Mouse (Mus musculus): ENCODE results near the gene Zfp1. TPM values are rescaled to one million over a fixed set of nuclear protein-coding genes. Genes with fewer than 3 reads are reported as not detected.
"Not testable (repeated sequence)": the region's sequence is repeated elsewhere in the genome, so short reads cannot be mapped to it uniquely, and the experiment has no call there.

Gene Zfp1
- polyA plus RNA-seq, 1 experiment from 2014 or later, result 21.2 TPM

GRCm38 (mm10) chr8:111626933-111627332 lies 16.3 kb upstream of the Zfp1 start:
- 86% methylated on average over 14 of the region's 14 CpGs for WGBS
- peaks cover 24% of the 10 kb centered on the region; the same call in 1 of the 2 replicates for H3K4me1 ChIP-seq
- no peaks in the 10 kb centered on the region for H3K27me3 ChIP-seq

DNA sequence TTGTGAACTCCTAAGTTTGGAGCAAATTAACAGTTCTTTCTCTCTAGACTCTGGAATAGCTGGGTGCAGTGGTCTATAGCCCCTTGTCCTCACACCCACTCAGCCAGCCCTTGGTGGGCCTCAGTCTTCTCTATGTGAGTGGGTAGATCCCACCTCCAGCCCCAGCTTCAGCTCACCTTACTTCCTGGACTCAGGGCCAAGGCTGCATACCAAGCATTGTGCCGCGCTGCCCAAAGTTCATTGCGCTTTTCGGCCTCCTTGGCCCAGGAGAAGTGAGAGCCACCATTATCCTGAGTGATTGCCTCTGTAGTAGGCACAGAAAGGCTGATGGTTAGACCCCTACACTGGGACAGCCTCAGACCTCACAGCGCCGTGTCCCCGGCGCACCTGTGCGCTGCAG lies 15.3 kb upstream of the Zfp1 start:
- H3K4me1 ChIP-seq, result peaks cover 24% of the 10 kb centered on the region; the same call in 1 of the 2 replicates
- WGBS, result 96% methylated on average over 9 of the region's 9 CpGs
- ATAC-seq (replicated peaks; ENCODE audit: low FRiP score), result no peak
- no peak overlapping the region for H3K27ac ChIP-seq
- H3K27me3 ChIP-seq, result no peaks in the 10 kb centered on the region
- H3K4me3 ChIP-seq (replicated peaks), result no peak overlapping the region
- H3K4me2 ChIP-seq, result no peak overlapping the region
- peaks cover 5% of the 10 kb centered on the region; the same call in 1 of the 2 replicates for H3K36me3 ChIP-seq
- no peak overlapping the region for H3K9ac ChIP-seq
- H3K9me3 ChIP-seq (replicated peaks), result no peaks in the 10 kb centered on the region

More at GRCm38 (mm10) chr8:111626933-111627332, 16.3 kb upstream of the Zfp1 start:
- Histone ChIP-seq H3K36me3 (peaks cover 13% of the 10 kb centered on the region), H3K27ac (no peak overlapping the region), H3K4me3 (replicated peaks) (no peak overlapping the region), H3K4me2 (no peak overlapping the region), H3K9ac (no peak overlapping the region), H3K9me3 (replicated peaks) (no peaks in the 10 kb centered on the region)
- no peak for ATAC-seq (replicated peaks; ENCODE audit: low FRiP score)

DNA sequence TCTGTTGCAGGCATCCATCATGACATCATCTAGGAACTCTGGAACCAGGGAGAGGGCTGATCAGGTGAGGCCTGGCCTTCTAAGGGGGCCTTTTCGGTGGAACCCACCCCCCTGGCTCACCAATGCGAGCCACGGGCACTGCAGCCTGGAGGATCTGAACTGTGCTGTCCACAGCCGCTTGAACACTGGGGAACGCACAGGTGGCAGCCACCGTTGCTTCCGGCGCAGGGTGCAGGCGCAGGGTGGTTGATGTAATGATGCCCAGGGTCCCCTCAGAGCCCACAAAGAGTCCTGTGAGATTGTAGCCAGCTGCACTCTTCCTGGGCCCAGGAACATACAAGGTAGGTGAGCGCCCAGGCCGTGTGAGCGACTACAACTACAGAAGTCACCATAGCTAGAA lies 14.8 kb upstream of the Zfp1 start:
- Histone ChIP-seq H3K9me3 (replicated peaks) (no peaks in the 10 kb centered on the region), H3K9ac (no peak overlapping the region), H3K36me3 (peaks cover 5% of the 10 kb centered on the region; the same call in 1 of the 2 replicates), H3K27me3 (no peaks in the 10 kb centered on the region), H3K4me3 (replicated peaks) (no peak overlapping the region), H3K27ac (no peak overlapping the region), H3K4me1 (peaks cover 24% of the 10 kb centered on the region; the same call in 1 of the 2 replicates), H3K4me2 (no peak overlapping the region)
- WGBS, result 95% methylated on average over 12 of the region's 12 CpGs
- ATAC-seq (replicated peaks; ENCODE audit: low FRiP score), result no peak

GRCm38 (mm10) chr8:111628894-111629501 lies 14.2 kb upstream of the Zfp1 start:
- H3K9me3 ChIP-seq (replicated peaks), result no peaks in the 10 kb centered on the region
- H3K4me3 ChIP-seq (replicated peaks), result no peak overlapping the region
- no peak overlapping the region for H3K27ac ChIP-seq
- 86% methylated on average over 19 of the region's 19 CpGs for WGBS
- H3K36me3 ChIP-seq, result peaks cover 5% of the 10 kb centered on the region; the same call in 1 of the 2 replicates
- H3K27me3 ChIP-seq, result no peaks in the 10 kb centered on the region
- H3K4me1 ChIP-seq, result peaks cover 21% of the 10 kb centered on the region; the same call in 1 of the 2 replicates
- H3K4me2 ChIP-seq, result no peak overlapping the region
- no peak for ATAC-seq (replicated peaks; ENCODE audit: low FRiP score)
- no peak overlapping the region for H3K9ac ChIP-seq

DNA sequence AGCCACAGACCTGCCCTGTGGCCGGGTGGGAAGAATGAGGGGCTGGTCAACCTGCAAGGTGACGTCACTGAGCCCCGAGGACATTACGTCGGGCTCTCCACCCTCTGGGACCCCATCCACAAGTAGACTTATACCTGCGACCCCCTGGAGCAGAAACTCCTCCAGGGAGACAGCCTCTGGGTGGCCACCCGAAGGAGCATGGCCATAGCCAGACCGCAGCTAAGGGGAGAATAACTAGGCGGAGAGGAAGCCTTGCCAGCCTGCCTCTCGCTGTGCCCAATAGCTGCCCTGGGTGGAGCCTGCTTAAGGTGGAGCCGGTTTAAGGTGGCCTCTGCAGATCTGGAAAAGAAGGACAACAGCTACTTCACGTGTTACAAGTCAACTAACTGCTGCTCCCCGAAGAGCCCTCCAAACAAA lies 13.1 kb upstream of the Zfp1 start, which contains the start of gene Ldhd:
TSS of gene Ldhd (minus strand) at position 270 of the 417 bp plus-strand sequence.
- Histone ChIP-seq H3K9me3 (replicated peaks) (no peaks in the 10 kb centered on the region), H3K9ac (peak within 1 kb of the TSS; percentile 29), H3K4me1 (peaks cover 14% of the 10 kb centered on the region; the same call in 1 of the 2 replicates), H3K36me3 (no peaks in the 10 kb centered on the region), H3K4me3 (replicated peaks) (peak within 1 kb of the TSS; percentile 47), H3K4me2 (peak within 1 kb of the TSS; percentile 59), H3K27me3 (no peaks in the 10 kb centered on the region), H3K27ac (no peak within 1 kb of the TSS)
- ATAC-seq (replicated peaks; ENCODE audit: low FRiP score), result peak; percentile 73
- WGBS, result 17% methylated on average over 13 of the region's 13 CpGs

DNA sequence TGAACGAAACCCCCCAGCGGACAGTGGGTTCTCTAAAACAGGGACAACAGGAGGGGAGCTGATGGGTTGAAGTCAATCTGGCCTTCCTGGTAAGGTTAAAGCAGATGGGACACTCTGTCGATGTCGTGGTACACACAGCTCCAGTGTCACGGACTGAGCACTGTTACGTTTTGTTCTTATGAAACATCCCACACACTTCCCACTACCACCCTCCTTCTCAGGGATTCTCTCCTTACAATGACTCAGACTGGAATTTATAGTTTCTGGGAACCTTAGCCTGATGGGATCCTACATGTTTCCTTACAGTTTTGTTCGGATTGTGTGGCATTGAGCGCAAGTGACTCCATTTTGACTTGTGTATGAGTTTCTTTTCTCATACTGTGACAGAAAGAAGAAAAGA lies 11.6 kb upstream of the Zfp1 start:
- Histone ChIP-seq H3K9me3 (replicated peaks) (no peaks in the 10 kb centered on the region), H3K4me2 (no peak overlapping the region), H3K4me1 (peaks cover 9% of the 10 kb centered on the region; the same call in 1 of the 2 replicates), H3K9ac (no peak overlapping the region), H3K4me3 (replicated peaks) (no peak overlapping the region), H3K27ac (no peak overlapping the region), H3K27me3 (no peaks in the 10 kb centered on the region), H3K36me3 (no peaks in the 10 kb centered on the region)
- no peak for ATAC-seq (replicated peaks; ENCODE audit: low FRiP score)
- 81% methylated on average over 8 of the region's 8 CpGs for WGBS

DNA sequence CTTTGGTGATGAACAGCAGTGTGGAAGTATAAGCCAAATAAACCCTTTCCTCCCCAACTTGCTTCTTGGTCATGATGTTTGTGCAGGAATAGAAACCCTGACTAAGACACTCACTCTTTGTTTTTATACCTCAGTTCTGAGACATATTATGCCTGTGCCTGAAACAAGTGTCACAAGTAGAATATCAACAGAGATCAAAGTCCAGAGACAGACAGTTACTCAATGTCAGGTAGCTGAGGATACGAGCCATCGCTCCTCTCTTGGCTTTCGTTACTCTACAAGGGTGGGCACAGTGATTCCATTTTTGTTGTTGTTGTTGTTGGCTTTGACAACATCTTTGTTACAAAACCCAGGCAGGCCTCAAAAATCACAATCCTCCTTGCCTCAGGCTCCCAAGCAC lies 10.2 kb upstream of the Zfp1 start:
- ATAC-seq (replicated peaks; ENCODE audit: low FRiP score), result no peak
- H3K4me1 ChIP-seq, result peaks cover 9% of the 10 kb centered on the region; the same call in 1 of the 2 replicates
- H3K27me3 ChIP-seq, result no peaks in the 10 kb centered on the region
- no peak overlapping the region for H3K27ac ChIP-seq
- no peak overlapping the region for H3K9ac ChIP-seq
- no peak overlapping the region for H3K4me2 ChIP-seq
- H3K4me3 ChIP-seq (replicated peaks), result no peak overlapping the region
- H3K36me3 ChIP-seq, result no peaks in the 10 kb centered on the region
- no peaks in the 10 kb centered on the region for H3K9me3 ChIP-seq (replicated peaks)
- WGBS, result 93% methylated on average over 3 of the region's 3 CpGs

GRCm38 (mm10) chr8:111638086-111638485 lies 5.1 kb upstream of the Zfp1 start:
- ATAC-seq (replicated peaks; ENCODE audit: low FRiP score), result no peak
- no peak overlapping the region for H3K9ac ChIP-seq
- H3K36me3 ChIP-seq, result no peaks in the 10 kb centered on the region
- no peak overlapping the region for H3K27ac ChIP-seq
- no peak overlapping the region for H3K4me2 ChIP-seq
- no peaks in the 10 kb centered on the region for H3K27me3 ChIP-seq
- no peaks in the 10 kb centered on the region for H3K9me3 ChIP-seq (replicated peaks)
- peaks cover 10% of the 10 kb centered on the region for H3K4me1 ChIP-seq
- H3K4me3 ChIP-seq (replicated peaks), result no peak overlapping the region

DNA sequence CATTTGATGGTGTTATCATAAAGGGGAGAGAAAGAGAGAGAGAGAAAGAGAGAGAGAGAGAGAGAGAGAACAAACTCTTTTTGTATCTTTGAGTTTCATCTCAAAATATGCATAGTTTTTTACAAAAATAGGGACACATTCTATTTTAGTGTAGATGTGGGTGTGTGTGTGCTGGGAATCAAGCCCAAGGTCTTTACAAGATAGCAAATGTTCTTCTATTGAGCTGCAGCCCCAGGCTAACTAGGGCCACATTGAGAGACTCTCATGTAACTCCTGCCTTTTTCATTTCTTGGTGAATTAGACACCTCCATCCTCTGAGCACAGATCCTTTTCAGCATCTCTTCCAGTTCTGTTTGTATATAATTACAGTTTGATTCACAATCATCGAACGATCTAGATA lies 2.1 kb upstream of the Zfp1 start:
- no peak overlapping the region for H3K4me3 ChIP-seq (replicated peaks)
- WGBS, result 94% methylated on average over 2 of the region's 2 CpGs
- H3K4me1 ChIP-seq, result peaks cover 10% of the 10 kb centered on the region
- H3K4me2 ChIP-seq, result no peak overlapping the region
- no peak for ATAC-seq (replicated peaks; ENCODE audit: low FRiP score)
- no peak overlapping the region for H3K27ac ChIP-seq
- H3K36me3 ChIP-seq, result no peaks in the 10 kb centered on the region
- no peaks in the 10 kb centered on the region for H3K9me3 ChIP-seq (replicated peaks)
- no peaks in the 10 kb centered on the region for H3K27me3 ChIP-seq
- no peak overlapping the region for H3K9ac ChIP-seq

GRCm38 (mm10) chr8:111642496-111642895 lies 705 bp upstream of the Zfp1 start:
- Histone ChIP-seq H3K4me2 (peak overlapping the region; percentile 73), H3K9ac (peak overlapping the region; percentile 94)

DNA sequence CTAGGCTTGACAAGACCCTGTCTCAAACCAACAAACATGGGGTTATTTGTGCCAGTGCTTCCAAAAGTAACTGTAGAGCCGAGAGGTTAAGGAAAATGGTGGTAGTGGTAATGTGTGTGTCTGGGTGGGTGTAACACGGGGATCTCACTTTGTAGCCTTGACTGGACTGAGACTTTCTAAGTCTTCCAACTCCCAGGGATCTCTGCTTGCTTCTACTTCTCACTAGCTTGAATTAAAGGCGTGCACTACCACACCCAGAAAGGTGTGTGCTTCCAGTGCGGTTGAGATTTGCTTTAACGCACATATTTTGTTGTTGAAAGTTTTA lies 300 bp upstream of the Zfp1 start:
- Histone ChIP-seq H3K9ac (peak overlapping the region; percentile 94), H3K4me2 (peak overlapping the region; percentile 73), H3K27me3 (no peaks in the 10 kb centered on the region), H3K4me3 (replicated peaks) (peak overlapping the region; percentile 89), H3K36me3 (no peaks in the 10 kb centered on the region), H3K27ac (peak overlapping the region; percentile 96), H3K9me3 (replicated peaks) (no peaks in the 10 kb centered on the region), H3K4me1 (peaks cover 11% of the 10 kb centered on the region)
- WGBS, result 10% methylated on average over 5 of the region's 5 CpGs
- ATAC-seq (replicated peaks; ENCODE audit: low FRiP score), result peak; percentile 22

More at GRCm38 (mm10) chr8:111642496-111642895, 705 bp upstream of the Zfp1 start:
- ATAC-seq (replicated peaks; ENCODE audit: low FRiP score), result no peak
- Histone ChIP-seq H3K9me3 (replicated peaks) (no peaks in the 10 kb centered on the region), H3K4me1 (peaks cover 10% of the 10 kb centered on the region), H3K27me3 (no peaks in the 10 kb centered on the region), H3K4me3 (replicated peaks) (peak overlapping the region; percentile 89), H3K27ac (peak overlapping the region; percentile 96), H3K36me3 (no peaks in the 10 kb centered on the region)
- WGBS, result 49% methylated on average over 5 of the region's 5 CpGs

DNA sequence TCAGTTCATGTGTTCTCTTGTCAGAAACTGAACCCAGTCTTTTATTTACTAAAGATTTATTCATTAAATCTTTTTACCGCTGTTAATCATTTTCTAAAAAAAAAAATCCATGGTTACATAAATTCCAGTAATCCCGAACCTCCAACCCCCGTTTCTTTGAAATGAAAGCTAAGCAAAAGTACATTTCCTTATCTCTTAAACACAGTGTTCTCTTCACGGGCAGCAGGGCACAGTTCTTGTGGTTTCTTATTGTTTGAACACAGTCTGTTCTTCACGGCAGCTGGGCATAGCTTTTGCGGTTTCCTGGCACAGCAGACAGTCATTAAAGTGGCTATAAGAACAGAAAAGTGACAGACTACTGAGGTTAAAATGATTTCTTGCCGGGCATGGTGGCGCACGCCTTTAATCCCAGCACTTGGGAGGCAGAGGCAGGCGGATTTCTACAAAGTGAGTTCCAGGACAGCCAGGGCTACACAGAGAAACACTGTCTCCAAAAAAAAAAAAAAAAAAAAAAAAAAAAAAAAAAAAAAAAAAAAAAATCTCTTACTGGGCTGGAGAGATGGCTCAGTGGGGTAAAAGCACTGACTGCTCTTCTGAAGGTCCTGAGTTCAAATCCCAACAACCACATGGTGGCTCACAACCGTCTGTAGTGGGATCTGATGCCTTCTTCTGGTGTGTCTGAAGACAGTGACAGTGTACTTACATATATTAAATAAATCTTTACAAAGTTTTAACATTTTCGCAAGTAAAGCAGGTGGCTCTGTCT lies 1.3 kb downstream of the Zfp1 start:
- H3K27me3 ChIP-seq; H3K36me3 ChIP-seq; ATAC-seq (replicated peaks; ENCODE audit: low FRiP score); H3K9me3 ChIP-seq (replicated peaks): not testable (repeated sequence)
- peaks cover 14% of the 10 kb centered on the region for H3K4me1 ChIP-seq
- H3K4me3 ChIP-seq (replicated peaks), result peak overlapping the region; percentile 89
- peak overlapping the region; percentile 96 for H3K27ac ChIP-seq
- WGBS, result 54% methylated on average over 12 of the region's 12 CpGs
- peak overlapping the region; percentile 73 for H3K4me2 ChIP-seq
- H3K9ac ChIP-seq, result peak overlapping the region; percentile 94; the same call in 1 of the 2 replicates

Measured in kidney, embryonic 15.5 days (tissue).